Mouse (Mus musculus): ENCODE results near the gene Dclre1a.
A peak's percentile ranks its signal among the peaks of the same experiment; 100 is the strongest.

Dclre1a gene

GRCm38 (mm10) chr19:56547456-56548229 lies at the start of gene Dclre1a:
Dclre1a (minus strand) TSS chr19:56548222.
- peak; percentile 63 for DNase-seq (ENCODE audit: low spot score)

GRCm38 (mm10) chr19:56592472-56592871 lies 44.5 kb upstream of the Dclre1a start:
- DNase-seq (ENCODE audit: low spot score), result no peak

- DNase-seq (ENCODE audit: low spot score), result no peak
Observed at GRCm38 (mm10) chr19:56590250-56590649, 42.2 kb upstream of the Dclre1a start.

- DNase-seq (ENCODE audit: low spot score), result no peak
Observed at GRCm38 (mm10) chr19:56589455-56589854, 41.4 kb upstream of the Dclre1a start.

GRCm38 (mm10) chr19:56589008-56589407 lies 41.0 kb upstream of the Dclre1a start:
- no peak for DNase-seq (ENCODE audit: low spot score)

GRCm38 (mm10) chr19:56588205-56588626 lies 40.2 kb upstream of the Dclre1a start:
- peak; percentile 84 for DNase-seq (ENCODE audit: low spot score)

GRCm38 (mm10) chr19:56586320-56586719 lies 38.3 kb upstream of the Dclre1a start:
- DNase-seq (ENCODE audit: low spot score), result peak; percentile 38

- no peak for DNase-seq (ENCODE audit: low spot score)
Observed at GRCm38 (mm10) chr19:56584288-56584687, 36.3 kb upstream of the Dclre1a start.

- no peak for DNase-seq (ENCODE audit: low spot score)
Observed at GRCm38 (mm10) chr19:56583785-56584184, 35.8 kb upstream of the Dclre1a start.

- no peak for DNase-seq (ENCODE audit: low spot score)
Observed at GRCm38 (mm10) chr19:56581981-56582380, 34.0 kb upstream of the Dclre1a start.

- DNase-seq (ENCODE audit: low spot score), result no peak
Observed at GRCm38 (mm10) chr19:56577801-56578200, 29.8 kb upstream of the Dclre1a start.

GRCm38 (mm10) chr19:56573184-56573583 lies 25.2 kb upstream of the Dclre1a start:
- DNase-seq (ENCODE audit: low spot score), result no peak

GRCm38 (mm10) chr19:56571913-56572312 lies 23.9 kb upstream of the Dclre1a start:
- DNase-seq (ENCODE audit: low spot score), result no peak

- no peak for DNase-seq (ENCODE audit: low spot score)
Observed at GRCm38 (mm10) chr19:56571234-56571633, 23.2 kb upstream of the Dclre1a start.

GRCm38 (mm10) chr19:56570781-56571180 lies 22.8 kb upstream of the Dclre1a start:
- no peak for DNase-seq (ENCODE audit: low spot score)

GRCm38 (mm10) chr19:56566940-56567339 lies 18.9 kb upstream of the Dclre1a start:
- DNase-seq (ENCODE audit: low spot score), result peak; percentile 54

- peak; percentile 87 for DNase-seq (ENCODE audit: low spot score)
Observed at GRCm38 (mm10) chr19:56566041-56566440, 18.0 kb upstream of the Dclre1a start.

GRCm38 (mm10) chr19:56565358-56565757 lies 17.3 kb upstream of the Dclre1a start:
- DNase-seq (ENCODE audit: low spot score), result no peak

GRCm38 (mm10) chr19:56563469-56563868 lies 15.4 kb upstream of the Dclre1a start:
- DNase-seq (ENCODE audit: low spot score), result no peak

- DNase-seq (ENCODE audit: low spot score), result no peak
Observed at GRCm38 (mm10) chr19:56562433-56563138, 14.6 kb upstream of the Dclre1a start.

- no peak for DNase-seq (ENCODE audit: low spot score)
Observed at GRCm38 (mm10) chr19:56555972-56556371, 8.0 kb upstream of the Dclre1a start.

GRCm38 (mm10) chr19:56553177-56553576 lies 5.2 kb upstream of the Dclre1a start:
- DNase-seq (ENCODE audit: low spot score), result no peak

- no peak for DNase-seq (ENCODE audit: low spot score)
Observed at GRCm38 (mm10) chr19:56549033-56549680, 1.1 kb upstream of the Dclre1a start.
